Mouse (Mus musculus): ENCODE data around the gene Btf3.

- TF ChIP-seq TCF12 (IDR thresholded peaks at IDR 0.05; ENCODE audit: insufficient read depth, poor library complexity, severe bottlenecking) (no peak), MYOG (IDR thresholded peaks at IDR 0.05; ENCODE audit: control insufficient read depth in 1 of 3, insufficient read depth in 1 of 3, insufficient read length in 2 of 3, low read depth in 2 of 3) (no peak), MAX (IDR thresholded peaks at IDR 0.05; ENCODE audit: low read depth) (no peak), POLR2A (IDR thresholded peaks at IDR 0.05; ENCODE audit: insufficient read length, low read depth) (no peak), E2F4 (IDR thresholded peaks at IDR 0.05; ENCODE audit: insufficient read depth) (no peak), USF1 (IDR thresholded peaks at IDR 0.05; ENCODE audit: low read depth) (no peak), POLR2AphosphoS2 (IDR thresholded peaks at IDR 0.05; ENCODE audit: insufficient read length, low read depth) (no peak), MYOD1 (IDR thresholded peaks at IDR 0.05; ENCODE audit: control insufficient read depth in 1 of 3, insufficient read length in 2 of 3, low read depth in 2 of 3) (no peak), TCF3 (IDR thresholded peaks at IDR 0.05; ENCODE audit: insufficient read length, low read depth) (no peak), CEBPB (IDR thresholded peaks at IDR 0.05; ENCODE audit: insufficient read depth, poor library complexity, severe bottlenecking) (no peak), REST (IDR thresholded peaks at IDR 0.05; ENCODE audit: insufficient read depth, insufficient read length) (no peak)
Observed at GRCm38 (mm10) chr13:98361161-98361560, 44.4 kb upstream of the Btf3 start.

Data from myocyte (in vitro differentiated cells).